Mouse (Mus musculus): ENCODE measurements around the gene Cstf1.

DNA sequence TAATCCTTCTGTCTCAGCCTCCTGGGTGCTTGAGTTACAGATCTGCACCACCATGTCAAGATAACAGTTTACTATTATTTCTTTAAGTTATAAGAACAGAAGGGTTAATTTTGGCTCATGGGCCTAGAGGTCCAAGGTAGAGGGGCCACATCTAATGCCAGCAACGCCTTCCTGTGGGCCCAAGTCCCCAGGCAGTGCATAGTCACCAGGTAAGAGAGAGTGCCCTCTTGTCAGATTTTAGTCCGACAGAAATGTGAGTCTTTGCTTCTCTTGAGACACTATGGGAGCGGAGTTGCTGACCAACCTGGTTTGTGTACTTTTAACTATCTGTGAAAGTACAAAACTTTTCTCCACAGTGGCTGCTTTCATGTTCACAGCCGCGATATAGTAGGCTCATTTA is 25.8 kb upstream of the Cstf1 start:
- TF ChIP-seq CTCF (IDR thresholded peaks at IDR 0.05; ENCODE audit: control insufficient read depth, insufficient read depth, low read length) (no peak), POLR2A (IDR thresholded peaks at IDR 0.05; ENCODE audit: borderline replicate concordance, control insufficient read depth, low read depth, low read length) (no peak)

Data from bone marrow, adult 2 months (tissue).